Mouse (Mus musculus): ENCODE measurements around the gene Shroom1.

Shroom1 gene

GRCm38 (mm10) chr11:53446183-53446582 lies 10.8 kb upstream of the Shroom1 start:
- no peak for DNase-seq (ENCODE audit: extremely low read depth, low read depth, low spot score)

- DNase-seq (ENCODE audit: extremely low read depth, low read depth, low spot score), result no peak
Observed at GRCm38 (mm10) chr11:53447996-53448395, 9.0 kb upstream of the Shroom1 start.

DNA sequence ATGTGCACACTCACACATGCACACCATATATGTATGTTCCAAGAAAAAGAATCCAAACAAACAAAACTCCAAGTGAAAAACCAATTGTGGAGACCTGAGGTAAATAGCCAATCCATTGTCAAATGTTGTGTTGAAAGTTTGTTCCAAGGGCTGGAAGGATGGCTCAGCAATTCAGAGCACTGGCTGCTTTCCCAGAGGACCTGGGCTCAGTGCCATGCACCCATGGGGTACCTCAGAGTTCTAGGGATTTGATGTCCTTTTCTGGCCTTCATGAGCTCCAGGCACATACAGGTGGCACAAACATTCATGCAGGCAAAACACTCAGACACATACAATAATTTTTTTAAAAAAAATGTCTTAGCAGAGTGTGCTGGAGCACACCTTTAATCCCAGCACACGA lies 8.5 kb upstream of the Shroom1 start:
- DNase-seq (ENCODE audit: extremely low read depth, low read depth, low spot score), result no peak

DNA sequence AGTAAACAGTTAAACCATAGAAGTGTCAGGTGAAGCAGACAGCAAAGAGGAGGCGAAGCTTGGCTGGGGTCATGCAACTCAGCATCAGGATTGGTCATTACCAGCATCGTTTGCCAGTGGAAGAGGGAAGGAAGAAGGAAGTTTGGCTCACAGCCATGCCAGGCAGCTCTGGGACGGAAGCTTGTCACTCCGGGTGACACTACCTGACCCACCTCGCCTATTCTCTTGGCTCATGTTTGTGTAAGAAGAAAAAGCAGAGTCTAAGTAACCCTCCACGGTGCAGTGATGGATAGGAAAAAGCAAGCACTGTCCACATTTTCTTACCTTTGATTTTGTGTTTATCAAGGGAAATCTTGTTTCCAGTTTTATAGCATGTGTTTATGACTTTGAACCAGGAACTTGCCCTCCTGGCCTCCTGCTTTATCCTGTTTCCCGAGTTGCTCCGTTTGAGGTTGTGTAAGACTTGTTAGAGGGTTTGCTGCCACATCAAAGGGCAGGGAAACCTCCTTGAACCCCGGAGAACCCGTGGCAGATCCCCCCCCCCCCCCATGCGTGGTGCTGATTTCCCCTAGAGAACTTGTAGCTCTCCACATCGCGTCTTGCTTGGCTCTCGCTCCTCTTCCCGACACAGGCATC lies 6.8 kb upstream of the Shroom1 start:
- DNase-seq (ENCODE audit: extremely low read depth, low read depth, low spot score), result no peak

GRCm38 (mm10) chr11:53451361-53451760 lies 5.6 kb upstream of the Shroom1 start:
- DNase-seq (ENCODE audit: extremely low read depth, low read depth, low spot score), result no peak

DNA sequence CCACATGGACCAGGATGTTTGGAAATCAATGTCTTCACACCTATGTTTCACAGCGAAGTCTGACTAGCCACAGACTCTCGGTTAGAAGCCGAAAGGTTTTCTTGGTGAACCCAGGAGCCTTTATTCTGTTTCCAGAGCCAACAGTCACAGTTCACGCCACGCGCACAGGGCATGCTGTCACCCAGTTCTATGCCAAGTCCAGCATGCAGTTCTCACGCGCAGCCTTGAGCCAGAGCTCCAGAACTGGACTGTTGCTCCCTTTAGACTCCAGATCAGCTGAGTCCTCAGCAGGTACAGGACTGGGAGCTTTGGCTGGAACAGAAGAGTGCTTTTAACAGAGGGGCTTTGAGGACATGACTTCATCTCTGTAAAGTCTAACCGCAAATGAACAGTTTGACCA lies 4.6 kb upstream of the Shroom1 start:
- DNase-seq (ENCODE audit: extremely low read depth, low read depth, low spot score), result no peak

DNA sequence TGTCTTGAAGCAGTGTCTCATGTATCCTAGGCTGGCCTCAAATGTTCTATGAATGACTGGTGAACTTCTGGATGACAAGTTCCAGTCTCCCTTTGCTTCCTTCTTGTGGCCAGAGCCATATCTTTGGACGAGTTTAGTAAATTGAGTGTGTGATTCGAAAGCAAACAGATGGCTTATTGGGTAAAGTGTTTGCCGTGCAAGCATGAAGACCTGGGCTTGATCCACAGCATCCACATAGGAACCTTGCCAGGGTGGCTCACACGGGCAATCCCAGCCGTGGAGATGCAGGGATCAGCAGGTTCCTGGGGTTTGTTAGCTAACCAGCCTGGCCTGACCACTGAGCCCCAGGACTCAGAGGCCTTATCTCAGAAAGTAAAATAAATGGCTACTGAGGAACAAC lies 4.0 kb upstream of the Shroom1 start:
- DNase-seq (ENCODE audit: extremely low read depth, low read depth, low spot score), result no peak

DNA sequence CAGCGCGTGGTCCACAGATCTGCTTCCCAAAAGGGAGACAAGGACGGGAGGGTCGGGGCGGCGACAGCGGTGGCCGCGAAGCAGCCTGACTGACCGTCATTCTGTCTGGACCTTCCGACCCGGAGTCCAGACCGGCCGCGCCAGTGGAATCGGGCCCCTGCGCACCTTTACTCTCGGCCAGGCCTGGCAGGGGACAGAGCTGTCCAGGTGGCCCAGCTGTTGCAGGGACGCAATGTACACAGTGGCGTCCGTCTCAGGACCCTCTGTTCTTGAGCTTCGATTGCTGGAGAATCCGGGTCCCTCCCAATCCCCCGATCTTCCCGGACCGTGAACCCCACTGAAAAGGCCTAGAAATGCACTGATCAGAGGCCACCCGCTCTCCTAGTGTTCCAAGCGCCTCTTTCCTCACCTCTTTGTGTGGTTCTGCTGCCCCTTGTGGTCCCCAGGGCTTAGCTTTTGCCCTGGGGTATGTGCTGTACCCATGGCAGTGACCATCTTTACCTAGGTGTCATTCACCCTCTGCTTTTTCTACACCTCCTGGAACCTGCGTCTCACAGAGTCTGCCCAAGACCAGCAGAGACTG lies 458 bp downstream of the Shroom1 start:
- DNase-seq (ENCODE audit: extremely low read depth, low read depth, low spot score), result no peak

DNA sequence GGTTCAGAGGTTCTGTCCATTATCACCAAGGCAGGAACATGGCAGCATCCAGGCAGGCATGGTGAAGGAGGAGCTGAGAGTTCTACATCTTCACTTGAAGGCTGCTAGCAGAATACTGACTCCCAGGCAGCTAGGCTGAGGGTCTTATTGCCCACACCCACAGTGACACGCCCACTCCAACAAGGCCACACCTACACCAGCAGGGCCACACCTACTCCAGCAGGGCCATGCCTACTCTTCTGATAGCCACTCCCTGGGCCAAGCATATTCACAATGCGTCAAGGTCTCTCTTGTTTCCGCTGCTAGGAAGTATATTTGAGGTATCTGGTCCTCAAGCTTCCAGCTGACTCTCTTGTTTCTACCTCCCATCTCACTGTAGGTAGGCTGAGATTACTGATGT lies 2.0 kb downstream of the Shroom1 start:
- no peak for DNase-seq (ENCODE audit: extremely low read depth, low read depth, low spot score)

DNA sequence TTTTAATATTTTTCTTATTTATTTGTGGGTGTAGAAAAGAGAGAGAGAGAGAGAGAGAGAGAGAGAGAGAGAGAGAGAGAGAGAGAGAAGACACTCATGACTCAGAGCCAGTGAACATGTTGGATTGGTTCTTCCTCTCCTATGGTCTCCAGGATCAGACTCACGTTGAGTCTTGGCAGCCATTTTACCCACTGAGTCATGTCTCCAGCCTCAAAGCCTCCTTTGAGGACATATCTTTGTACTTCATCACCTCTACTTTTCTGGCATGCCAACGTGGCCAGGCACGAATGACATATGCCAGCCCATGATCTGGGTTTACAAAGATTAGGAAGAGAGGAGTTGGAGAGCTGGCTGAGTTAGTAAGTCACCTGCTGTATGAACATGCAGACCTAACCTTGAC lies 3.2 kb downstream of the Shroom1 start:
- DNase-seq (ENCODE audit: extremely low read depth, low read depth, low spot score), result no peak

GRCm38 (mm10) chr11:53461727-53462126 lies 4.7 kb downstream of the Shroom1 start:
- no peak for DNase-seq (ENCODE audit: extremely low read depth, low read depth, low spot score)

- no peak for DNase-seq (ENCODE audit: extremely low read depth, low read depth, low spot score)
Observed at GRCm38 (mm10) chr11:53463551-53464424, 6.8 kb downstream of the Shroom1 start.

GRCm38 (mm10) chr11:53466231-53466971 lies 9.4 kb downstream of the Shroom1 start:
- DNase-seq (ENCODE audit: extremely low read depth, low read depth, low spot score), result no peak

DNA sequence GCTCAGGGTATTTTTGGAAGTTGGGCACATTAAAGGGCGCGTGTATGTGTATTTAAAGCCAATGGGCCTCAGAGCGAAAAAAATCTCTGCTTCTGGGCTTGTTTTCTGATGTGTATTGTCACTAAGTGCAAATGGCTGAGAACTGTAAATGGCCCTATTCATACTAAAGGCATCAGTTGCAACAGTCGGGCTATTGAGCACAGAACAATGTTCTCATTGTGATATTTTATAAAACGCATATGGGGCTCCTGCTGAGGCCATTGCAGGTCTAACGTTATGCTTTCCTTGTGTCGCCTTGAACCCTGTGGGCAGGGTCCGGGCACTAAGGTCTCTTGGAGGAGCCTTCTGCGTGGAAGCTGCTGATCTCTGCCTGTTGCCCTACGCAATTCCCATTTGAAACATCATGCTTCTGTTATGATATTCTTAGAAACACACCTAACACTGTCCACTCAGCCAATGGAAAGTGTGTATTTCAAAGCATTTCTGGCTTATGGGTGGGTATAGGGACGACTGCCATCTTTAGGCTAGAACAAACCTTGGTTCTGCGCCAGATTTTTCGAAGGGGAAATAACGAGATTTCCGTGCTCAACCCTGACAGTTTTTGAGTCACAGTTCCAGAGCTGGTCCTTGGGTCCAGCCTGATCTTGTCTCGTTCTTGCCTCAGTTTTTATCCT lies 12.4 kb downstream of the Shroom1 start:
- no peak for DNase-seq (ENCODE audit: extremely low read depth, low read depth, low spot score)

- DNase-seq (ENCODE audit: extremely low read depth, low read depth, low spot score), result no peak
Observed at GRCm38 (mm10) chr11:53469968-53470695, 13.1 kb downstream of the Shroom1 start, which contains the start of gene Gm9837. Gene Gm9837 (minus strand): TSS chr11:53470479.

- no peak for DNase-seq (ENCODE audit: extremely low read depth, low read depth, low spot score)
Observed at GRCm38 (mm10) chr11:53472709-53473108, 15.7 kb downstream of the Shroom1 start.

DNA sequence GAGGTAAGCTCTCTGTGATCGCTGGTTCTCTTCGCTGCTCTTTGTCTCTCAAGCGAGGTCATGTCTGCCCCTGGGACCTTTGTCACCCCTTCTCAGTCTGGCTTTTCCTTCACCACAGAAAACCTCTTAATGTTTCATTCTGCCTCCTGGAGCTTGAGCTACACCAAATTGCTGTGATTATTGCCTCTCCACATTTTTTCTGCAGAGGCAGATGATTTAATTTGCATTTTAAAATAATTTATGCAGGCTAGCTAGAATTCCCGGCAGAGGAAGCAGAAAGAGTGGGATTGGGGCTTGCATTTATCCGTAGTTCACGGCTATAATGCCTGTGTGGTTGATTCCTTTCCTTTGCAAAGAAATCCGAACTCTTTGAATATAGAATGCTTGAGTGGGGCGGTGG lies 18.6 kb downstream of the Shroom1 start:
- no peak for DNase-seq (ENCODE audit: extremely low read depth, low read depth, low spot score)

DNA sequence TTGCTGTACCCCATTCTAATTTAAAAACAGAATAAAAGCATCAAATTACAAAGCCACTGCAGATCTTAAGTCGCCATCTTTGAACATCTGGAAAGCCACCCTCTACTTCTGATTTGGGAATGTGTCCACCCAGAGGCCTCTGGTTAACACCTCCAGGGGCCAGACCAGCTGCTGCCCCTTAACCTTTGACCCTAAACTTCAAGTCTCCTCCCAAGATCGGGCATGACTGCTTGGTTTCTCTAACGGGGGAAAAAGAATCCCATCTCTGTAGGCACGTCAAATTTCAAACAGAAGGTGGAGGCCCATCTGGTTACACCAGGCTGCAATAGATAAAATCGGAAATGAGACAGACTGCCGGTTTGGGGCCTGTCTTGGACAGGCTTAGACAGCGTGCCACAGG lies 20.8 kb downstream of the Shroom1 start:
- no peak for DNase-seq (ENCODE audit: extremely low read depth, low read depth, low spot score)

DNA sequence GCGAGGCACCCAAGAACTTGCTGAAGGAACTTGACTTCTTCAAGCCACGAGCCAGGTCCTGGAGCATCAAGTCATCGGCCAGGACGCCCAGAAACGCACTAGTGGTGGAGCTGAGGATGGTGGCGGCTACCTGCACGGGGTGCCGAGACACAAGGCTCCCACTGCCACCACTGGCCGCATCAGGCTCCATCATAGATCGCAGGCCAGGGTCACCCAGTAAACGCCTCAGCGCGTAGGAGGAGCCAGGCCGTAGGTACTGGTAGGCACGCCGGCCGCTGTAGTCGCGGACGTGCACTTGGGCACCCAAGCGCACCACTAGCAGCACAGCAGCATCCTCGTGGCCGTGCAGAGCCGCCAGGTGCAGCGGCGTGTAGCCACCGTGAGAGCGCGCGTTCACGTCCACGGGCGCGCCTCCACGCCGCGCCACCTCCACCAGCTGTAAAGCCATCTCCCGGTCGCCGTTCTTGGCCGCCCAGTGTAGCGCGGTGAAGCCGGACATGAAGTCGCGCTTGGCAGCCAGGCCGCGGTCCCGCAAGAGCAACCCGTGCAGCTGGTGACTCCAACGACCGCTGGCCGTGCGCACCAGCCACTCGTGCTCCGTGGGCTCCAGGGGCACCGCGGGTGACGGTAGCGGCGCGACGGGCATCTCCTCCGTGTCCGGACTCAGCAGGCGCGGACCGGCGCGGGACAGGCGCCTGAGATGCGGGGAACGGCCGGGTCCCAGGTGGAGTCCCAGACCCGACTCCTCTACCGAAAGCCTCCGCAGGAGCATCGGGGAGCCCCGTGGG lies 21.6 kb downstream of the Shroom1 start:
- no peak for DNase-seq (ENCODE audit: extremely low read depth, low read depth, low spot score)
